Mouse (Mus musculus) stomach, embryonic 15.5 days (tissue): ENCODE measurements around the gene E330034G19Rik. TPM values are rescaled to one million over a fixed set of nuclear protein-coding genes. Genes with fewer than 3 reads are reported as not detected.

Experiments
- ATAC-seq: fragments of 200-750 bp; cut with Nextera tagmentation; 2 replicates; pipeline ENCODE4 v1.8.0; 2017; ENCODE audit warnings: low read depth, moderate number of reproducible peaks, moderate TSS enrichment; ENCODE audit not compliant: insufficient read depth, low FRiP score
- H3K27ac ChIP-seq: fragments of 300-500 bp; sonication (generic); 2 replicates; pipeline ENCODE4 v1.5.1; 2015; ENCODE audit warnings: mild to moderate bottlenecking, inconsistent platforms
- H3K27me3 ChIP-seq: fragments of 300-500 bp; sonication (generic); replicated peaks from 2 replicates; pipeline ENCODE4 v1.6.1; 2015; ENCODE audit warnings: inconsistent platforms
- H3K36me3 ChIP-seq: fragments of 300-500 bp; sonication (generic); 2 replicates; pipeline ENCODE4 v1.6.1; 2015; ENCODE audit warnings: inconsistent platforms
- H3K4me1 ChIP-seq: fragments of 300-500 bp; sonication (generic); 2 replicates; pipeline ENCODE4 v1.6.1; 2015; ENCODE audit warnings: inconsistent platforms
- H3K4me2 ChIP-seq: fragments of 300-500 bp; sonication (generic); 2 replicates; pipeline ENCODE4 v1.6.1; 2015; ENCODE audit warnings: mild to moderate bottlenecking, inconsistent platforms
- H3K4me3 ChIP-seq: fragments of 300-500 bp; sonication (generic); replicated peaks from 2 replicates; pipeline ENCODE4 v1.5.1; 2015; ENCODE audit warnings: inconsistent platforms
- H3K9ac ChIP-seq: fragments of 300-500 bp; sonication (generic); 2 replicates; pipeline ENCODE4 v1.6.1; 2015; ENCODE audit warnings: inconsistent platforms
- H3K9me3 ChIP-seq: fragments of 300-500 bp; sonication (generic); 2 replicates; pipeline ENCODE4 v1.6.1; 2016; ENCODE audit warnings: inconsistent platforms
- WGBS: fragments of 180-500 bp; shearing (Covaris S2); methylation state at CpG from one replicate; pipeline ENCODE4 v1.1.7; 2015; 5-methylcytosine and 5-hydroxymethylcytosine counted together
- polyA plus RNA-seq: library from polyadenylated mRNA; unstranded; fragments of >200 nt; fragmentation: Nextera tagmentation; extraction: Ambion mirVana; gene quantifications from 2 replicates; pipeline ENCODE4 v1.2.1, GENCODE M21; 2015

The E330034G19Rik gene
- polyA plus RNA-seq, result not detected in 2 replicates

- Histone ChIP-seq H3K4me3 (no peak within 1 kb of the TSS), H3K9me3 (no peaks in the 10 kb centered on the region), H3K27ac (no peak within 1 kb of the TSS), H3K9ac (no peak within 1 kb of the TSS), H3K36me3 (no peaks in the 10 kb centered on the region), H3K4me1 (no peaks in the 10 kb centered on the region), H3K27me3 (no peaks in the 10 kb centered on the region), H3K4me2 (no peak within 1 kb of the TSS)
- ATAC-seq, result no peak
- WGBS, result 45% methylated on average over 3 of the region's 3 CpGs
These were observed at the start of gene E330034G19Rik for GRCm38 (mm10) chr14:24292914-24293313. Gene E330034G19Rik, plus strand, starts transcription at chr14:24293214.

GRCm38 (mm10) chr14:24244330-24245176 lies 48.5 kb upstream of the E330034G19Rik start:
- H3K27me3 ChIP-seq, result no peaks in the 10 kb centered on the region
- peak overlapping the region; percentile 92 for H3K9ac ChIP-seq
- peaks cover 9% of the 10 kb centered on the region; the same call in 1 of the 2 replicates for H3K4me1 ChIP-seq
- under 1% methylated on average over 40 of the region's 40 CpGs for WGBS
- peak overlapping the region; percentile 91 for H3K4me2 ChIP-seq
- peak; percentile 41 for ATAC-seq
- peak overlapping the region; percentile 84 for H3K4me3 ChIP-seq
- peak overlapping the region; percentile 93 for H3K27ac ChIP-seq
- H3K36me3 ChIP-seq, result no peaks in the 10 kb centered on the region
- no peaks in the 10 kb centered on the region for H3K9me3 ChIP-seq

GRCm38 (mm10) chr14:24245177-24246081 lies 47.6 kb upstream of the E330034G19Rik start, which contains the start of gene Dlg5:
Gene Dlg5, minus strand, starts transcription at chr14:24245920.
- Histone ChIP-seq H3K4me1 (0 out of 2 replicates have a peak, but pooled peaks cover 4% of the 10 kb centered on the region), H3K27ac (peak within 1 kb of the TSS; percentile 93), H3K4me3 (peak within 1 kb of the TSS; percentile 84), H3K9ac (peak within 1 kb of the TSS; percentile 92), H3K27me3 (no peaks in the 10 kb centered on the region), H3K36me3 (no peaks in the 10 kb centered on the region), H3K4me2 (peak within 1 kb of the TSS; percentile 91), H3K9me3 (no peaks in the 10 kb centered on the region)
- ATAC-seq, result peak; percentile 78
- WGBS, result under 1% methylated on average over 86 of the region's 98 CpGs

- H3K36me3 ChIP-seq, result no peaks in the 10 kb centered on the region
- H3K27me3 ChIP-seq, result no peaks in the 10 kb centered on the region
- H3K4me2 ChIP-seq, result no peak overlapping the region
- no peak overlapping the region for H3K4me3 ChIP-seq
- no peak overlapping the region for H3K9ac ChIP-seq
- no peak overlapping the region for H3K27ac ChIP-seq
- 46% methylated on average over 2 of the region's 2 CpGs for WGBS
- H3K9me3 ChIP-seq, result no peaks in the 10 kb centered on the region
- ATAC-seq, result no peak
- H3K4me1 ChIP-seq, result peaks cover 20% of the 10 kb centered on the region
These were observed 43.1 kb upstream of the E330034G19Rik start for GRCm38 (mm10) chr14:24249926-24250325.

GRCm38 (mm10) chr14:24251326-24251725 lies 41.7 kb upstream of the E330034G19Rik start:
- no peak overlapping the region for H3K27ac ChIP-seq
- no peaks in the 10 kb centered on the region for H3K27me3 ChIP-seq
- 93% methylated on average over 1 of the region's 1 CpGs for WGBS
- peaks cover 16% of the 10 kb centered on the region for H3K4me1 ChIP-seq
- no peak overlapping the region for H3K4me3 ChIP-seq
- ATAC-seq, result no peak
- no peaks in the 10 kb centered on the region for H3K36me3 ChIP-seq
- no peaks in the 10 kb centered on the region for H3K9me3 ChIP-seq
- H3K9ac ChIP-seq, result no peak overlapping the region
- H3K4me2 ChIP-seq, result no peak overlapping the region

- no peaks in the 10 kb centered on the region for H3K27me3 ChIP-seq
- H3K4me1 ChIP-seq, result peaks cover 16% of the 10 kb centered on the region
- WGBS, result 6% methylated on average over 8 of the region's 8 CpGs
- no peaks in the 10 kb centered on the region for H3K36me3 ChIP-seq
- H3K9me3 ChIP-seq, result no peaks in the 10 kb centered on the region
- peak overlapping the region; percentile 86 for H3K27ac ChIP-seq
- peak; percentile 90 for ATAC-seq
- H3K9ac ChIP-seq, result no peak overlapping the region
- H3K4me2 ChIP-seq, result peak overlapping the region; percentile 38
- H3K4me3 ChIP-seq, result no peak overlapping the region
These were observed 39.3 kb upstream of the E330034G19Rik start for GRCm38 (mm10) chr14:24253611-24254202.

GRCm38 (mm10) chr14:24255956-24256355 lies 37.1 kb upstream of the E330034G19Rik start:
- Histone ChIP-seq H3K4me3 (no peak overlapping the region), H3K9ac (no peak overlapping the region), H3K27ac (no peak overlapping the region), H3K4me2 (no peak overlapping the region), H3K9me3 (no peaks in the 10 kb centered on the region), H3K27me3 (no peaks in the 10 kb centered on the region), H3K4me1 (peaks cover 16% of the 10 kb centered on the region), H3K36me3 (no peaks in the 10 kb centered on the region)
- 55% methylated on average over 2 of the region's 2 CpGs for WGBS
- ATAC-seq, result no peak

GRCm38 (mm10) chr14:24260391-24260790 lies 32.6 kb upstream of the E330034G19Rik start:
- WGBS, result 58% methylated on average over 4 of the region's 4 CpGs

GRCm38 (mm10) chr14:24262382-24262781 lies 30.6 kb upstream of the E330034G19Rik start:
- Histone ChIP-seq H3K9ac (no peak overlapping the region), H3K9me3 (no peaks in the 10 kb centered on the region), H3K27ac (no peak overlapping the region), H3K27me3 (no peaks in the 10 kb centered on the region), H3K36me3 (no peaks in the 10 kb centered on the region), H3K4me3 (no peak overlapping the region), H3K4me1 (peaks cover 7% of the 10 kb centered on the region; the same call in 1 of the 2 replicates), H3K4me2 (no peak overlapping the region)
- no peak for ATAC-seq
- 50% methylated on average over 6 of the region's 6 CpGs for WGBS

More at GRCm38 (mm10) chr14:24260391-24260790, 32.6 kb upstream of the E330034G19Rik start:
- no peak overlapping the region for H3K4me2 ChIP-seq
- H3K27ac ChIP-seq, result no peak overlapping the region
- ATAC-seq, result no peak
- no peaks in the 10 kb centered on the region for H3K36me3 ChIP-seq
- no peak overlapping the region for H3K9ac ChIP-seq
- H3K9me3 ChIP-seq, result no peaks in the 10 kb centered on the region
- H3K27me3 ChIP-seq, result no peaks in the 10 kb centered on the region
- no peak overlapping the region for H3K4me3 ChIP-seq
- peaks cover 7% of the 10 kb centered on the region; the same call in 1 of the 2 replicates for H3K4me1 ChIP-seq

GRCm38 (mm10) chr14:24262915-24263314 lies 30.1 kb upstream of the E330034G19Rik start:
- Histone ChIP-seq H3K27ac (no peak overlapping the region), H3K4me2 (no peak overlapping the region), H3K4me3 (no peak overlapping the region), H3K36me3 (no peaks in the 10 kb centered on the region), H3K27me3 (no peaks in the 10 kb centered on the region), H3K9ac (no peak overlapping the region), H3K9me3 (no peaks in the 10 kb centered on the region), H3K4me1 (peaks cover 7% of the 10 kb centered on the region; the same call in 1 of the 2 replicates)
- 43% methylated on average over 2 of the region's 2 CpGs for WGBS
- no peak for ATAC-seq

GRCm38 (mm10) chr14:24269571-24269970 lies 23.4 kb upstream of the E330034G19Rik start:
- Histone ChIP-seq H3K4me3 (no peak overlapping the region), H3K27me3 (no peaks in the 10 kb centered on the region), H3K9ac (no peak overlapping the region), H3K27ac (no peak overlapping the region), H3K4me2 (no peak overlapping the region), H3K4me1 (no peaks in the 10 kb centered on the region), H3K9me3 (no peaks in the 10 kb centered on the region), H3K36me3 (no peaks in the 10 kb centered on the region)
- ATAC-seq, result no peak
- WGBS, result 74% methylated on average over 1 of the region's 1 CpGs
